Mouse (Mus musculus) MEL-GATA-1-ER (cell line): ENCODE results near the gene Icam2.

Experiments used
- DNase-seq: peaks from one replicate; pipeline ENCODE4 v3.0.0-alpha.2; 2012; ENCODE audit warnings: low read depth; ENCODE audit errors: extremely low read depth

The Icam2 gene

GRCm38 (mm10) chr11:106391546-106392188, 3.8 kb upstream of the Icam2 start:
- peak; percentile 49 for DNase-seq

GRCm38 (mm10) chr11:106390757-106391156, 2.9 kb upstream of the Icam2 start:
- no peak for DNase-seq

GRCm38 (mm10) chr11:106389611-106390010, 1.7 kb upstream of the Icam2 start:
- no peak for DNase-seq

GRCm38 (mm10) chr11:106387020-106387419, 855 bp downstream of the Icam2 start:
- DNase-seq = peak; percentile 62

- no peak for DNase-seq
These were observed 1.5 kb downstream of the Icam2 start for GRCm38 (mm10) chr11:106386409-106386808.

- no peak for DNase-seq
These were observed 4.7 kb downstream of the Icam2 start for GRCm38 (mm10) chr11:106383051-106383790.

GRCm38 (mm10) chr11:106382424-106382823, 5.5 kb downstream of the Icam2 start:
- DNase-seq = peak; percentile 87

- no peak for DNase-seq
These were observed 6.0 kb downstream of the Icam2 start for GRCm38 (mm10) chr11:106381883-106382282.

- DNase-seq = peak; percentile 33
These were observed 6.9 kb downstream of the Icam2 start for GRCm38 (mm10) chr11:106381011-106381410.

- DNase-seq = no peak
These were observed 12.9 kb downstream of the Icam2 start for GRCm38 (mm10) chr11:106374979-106375378.

GRCm38 (mm10) chr11:106374559-106374958, 13.3 kb downstream of the Icam2 start:
- no peak for DNase-seq

- no peak for DNase-seq
These were observed 13.9 kb downstream of the Icam2 start for GRCm38 (mm10) chr11:106373998-106374397.

- DNase-seq = peak; percentile 49
These were observed 21.6 kb downstream of the Icam2 start for GRCm38 (mm10) chr11:106366316-106366715.

GRCm38 (mm10) chr11:106365366-106365765, 22.5 kb downstream of the Icam2 start, which contains the start of gene Prr29:
TSS of gene Prr29 (plus strand) at chr11:106365472.
- no peak for DNase-seq

GRCm38 (mm10) chr11:106364712-106365111, 23.2 kb downstream of the Icam2 start:
- DNase-seq = no peak

GRCm38 (mm10) chr11:106359350-106359749, 28.5 kb downstream of the Icam2 start:
- DNase-seq = no peak

- DNase-seq = no peak
These were observed 32.3 kb downstream of the Icam2 start for GRCm38 (mm10) chr11:106355382-106356128.

- DNase-seq = no peak
These were observed 33.7 kb downstream of the Icam2 start for GRCm38 (mm10) chr11:106354181-106354580.

- no peak for DNase-seq
These were observed 34.7 kb downstream of the Icam2 start, which contains the start of gene Scn4a for GRCm38 (mm10) chr11:106353188-106353587. TSS of gene Scn4a (minus strand) at chr11:106353288.

- no peak for DNase-seq
These were observed 35.9 kb downstream of the Icam2 start for GRCm38 (mm10) chr11:106351941-106352340.

GRCm38 (mm10) chr11:106351253-106351652, 36.6 kb downstream of the Icam2 start:
- DNase-seq = no peak

GRCm38 (mm10) chr11:106350853-106351252, 37.0 kb downstream of the Icam2 start:
- DNase-seq = no peak
